Mouse (Mus musculus) liver, postnatal 0 days (tissue): ENCODE results near the gene Sox30.

Experiments used
- CTCF ChIP-seq: sonication (generic); IDR thresholded peaks from 2 replicates; pipeline ENCODE4 v1.5.1; 2016; ENCODE audit warnings: antibody characterized with exemption, low read depth
- EP300 ChIP-seq: IDR thresholded peaks from 2 replicates; pipeline ENCODE4 v1.6.1; 2016; ENCODE audit warnings: antibody characterized with exemption, low read depth, mild to moderate bottlenecking

- TF ChIP-seq CTCF (no peak), EP300 (no peak)
Measured at GRCm38 (mm10) chr11:45980893-45981253, 763 bp downstream of the Sox30 start.
